Mouse (Mus musculus) stomach, postnatal 0 days (tissue): ENCODE data around the gene Rftn1. TPM values are rescaled to one million over a fixed set of nuclear protein-coding genes. Genes with fewer than 3 reads are reported as not detected.

ENCODE experiments used
- ATAC-seq: fragments of 200-750 bp; cut with Nextera tagmentation; 2 replicates; pipeline ENCODE4 v1.8.0; 2017; ENCODE audit not compliant: low FRiP score, low TSS enrichment
- DNase-seq: peaks from one replicate; pipeline ENCODE4 v3.0.0-alpha.2; 2016; ENCODE audit warnings: low spot score
- H3K27ac ChIP-seq: fragments of 300-500 bp; sonication (generic); replicated peaks from 2 replicates; pipeline ENCODE4 v1.5.1; 2014; ENCODE audit warnings: mild to moderate bottlenecking, control low read depth
- H3K27me3 ChIP-seq: fragments of 300-500 bp; sonication (generic); 2 replicates; pipeline ENCODE4 v1.6.1; 2014; ENCODE audit warnings: low read length; ENCODE audit not compliant: control insufficient read depth, insufficient read depth
- H3K36me3 ChIP-seq: fragments of 300-500 bp; sonication (generic); 2 replicates; pipeline ENCODE4 v1.6.1; 2014; ENCODE audit warnings: low read length, mixed read lengths; ENCODE audit not compliant: control insufficient read depth, insufficient read depth
- H3K4me1 ChIP-seq: fragments of 300-500 bp; sonication (generic); replicated peaks from 2 replicates; pipeline ENCODE4 v1.6.1; 2014; ENCODE audit warnings: antibody characterized with exemption; ENCODE audit not compliant: control insufficient read depth, insufficient read depth
- H3K4me2 ChIP-seq: fragments of 300-500 bp; sonication (generic); replicated peaks from 2 replicates; pipeline ENCODE4 v1.6.1; 2014; ENCODE audit warnings: low read depth, mild to moderate bottlenecking, control low read depth, moderate library complexity
- H3K4me3 ChIP-seq: fragments of 300-500 bp; sonication (generic); 2 replicates; pipeline ENCODE4 v1.5.1; 2014; ENCODE audit warnings: low read depth, low read length, control low read depth
- H3K9ac ChIP-seq: fragments of 300-500 bp; sonication (generic); 2 replicates; pipeline ENCODE4 v1.6.1; 2014; ENCODE audit warnings: mild to moderate bottlenecking, low read length, control low read depth, mixed read lengths
- H3K9me3 ChIP-seq: fragments of 300-500 bp; sonication (generic); 2 replicates; pipeline ENCODE4 v1.6.1; 2016; ENCODE audit warnings: low read length; ENCODE audit not compliant: control insufficient read depth
- CTCF ChIP-seq: IDR thresholded peaks from 2 replicates; pipeline ENCODE4 v1.5.1; 2016; ENCODE audit warnings: antibody characterized with exemption, low read depth, mild to moderate bottlenecking, moderate library complexity
- EP300 ChIP-seq: optimal IDR thresholded peaks from 2 replicates; pipeline ENCODE3; 2016; ENCODE audit warnings: antibody characterized with exemption
- WGBS: fragments of 180-500 bp; shearing (Covaris S2); extraction: QIAGEN DNeasy Blood & Tissue Kit; methylation state at CpG from one replicate; pipeline ENCODE4 v1.1.7; 2014; 5-methylcytosine and 5-hydroxymethylcytosine counted together
- polyA plus RNA-seq: library from polyadenylated mRNA; unstranded; fragments of >200 nt; fragmentation: Nextera tagmentation; extraction: Ambion mirVana; gene quantifications from 2 replicates; pipeline ENCODE4 v1.2.1, GENCODE M21; 2015

The Rftn1 gene
- polyA plus RNA-seq, 1 experiment from 2014 or later: 7.1 TPM

DNA sequence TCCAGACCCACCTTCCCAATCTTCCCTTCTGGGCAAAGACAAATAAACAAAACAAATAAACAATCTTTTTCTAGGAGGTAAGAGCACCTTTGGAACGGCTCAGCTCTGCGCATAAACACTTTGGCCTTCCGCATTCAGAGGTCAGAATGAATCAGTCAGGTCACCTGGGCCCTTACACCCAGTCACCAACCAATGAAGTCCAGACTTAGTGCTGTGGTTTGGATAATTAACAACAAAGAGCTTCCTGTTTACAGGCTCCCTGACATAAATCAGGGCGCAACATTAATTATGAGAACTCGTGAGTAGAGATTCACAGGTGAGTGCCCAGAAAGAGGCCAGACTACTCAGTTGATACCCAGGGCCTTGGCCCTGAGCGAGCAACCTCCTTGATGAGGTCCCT is 194.4 kb downstream of the Rftn1 start:
- Histone ChIP-seq H3K4me1 (no peaks in the 10 kb centered on the region), H3K9me3 (no peaks in the 10 kb centered on the region), H3K27ac (no peak overlapping the region), H3K9ac (no peak overlapping the region), H3K4me2 (no peak overlapping the region), H3K36me3 (no peaks in the 10 kb centered on the region), H3K27me3 (no peaks in the 10 kb centered on the region), H3K4me3 (no peak overlapping the region)
- ATAC-seq (peak; percentile 64), DNase-seq (no peak)
- 76% methylated on average over 6 of the region's 6 CpGs for WGBS
- no peak for TF ChIP-seq CTCF
- TF ChIP-seq EP300: no peak

DNA sequence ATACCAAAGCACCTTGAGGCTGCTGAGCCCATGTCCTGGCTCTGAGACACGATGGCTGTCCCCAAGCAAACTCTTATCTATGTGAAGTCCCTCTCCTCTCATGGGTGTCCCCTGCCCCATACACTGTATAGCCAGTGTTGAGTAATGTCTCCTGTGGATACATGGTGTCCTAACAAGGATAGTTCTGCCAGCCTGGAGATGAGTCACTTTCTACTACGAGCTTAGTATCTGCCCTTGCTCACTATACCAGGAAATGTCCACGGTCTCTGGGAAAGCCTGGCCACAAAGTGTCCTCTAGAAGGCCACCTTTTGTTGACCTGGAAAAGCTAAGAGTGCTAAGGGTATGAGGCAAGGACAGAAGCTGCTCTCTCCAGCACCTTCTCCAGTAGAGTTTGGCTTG is 195.2 kb downstream of the Rftn1 start:
- no peaks in the 10 kb centered on the region for H3K27me3 ChIP-seq
- no peak overlapping the region for H3K27ac ChIP-seq
- no peaks in the 10 kb centered on the region for H3K9me3 ChIP-seq
- no peak for TF ChIP-seq EP300
- no peak for TF ChIP-seq CTCF
- ATAC-seq (peak; percentile 53), DNase-seq (no peak)
- no peak overlapping the region for H3K4me2 ChIP-seq
- H3K9ac ChIP-seq: no peak overlapping the region
- H3K36me3 ChIP-seq: no peaks in the 10 kb centered on the region
- 87% methylated on average over 3 of the region's 3 CpGs for WGBS
- H3K4me1 ChIP-seq: no peaks in the 10 kb centered on the region
- no peak overlapping the region for H3K4me3 ChIP-seq

DNA sequence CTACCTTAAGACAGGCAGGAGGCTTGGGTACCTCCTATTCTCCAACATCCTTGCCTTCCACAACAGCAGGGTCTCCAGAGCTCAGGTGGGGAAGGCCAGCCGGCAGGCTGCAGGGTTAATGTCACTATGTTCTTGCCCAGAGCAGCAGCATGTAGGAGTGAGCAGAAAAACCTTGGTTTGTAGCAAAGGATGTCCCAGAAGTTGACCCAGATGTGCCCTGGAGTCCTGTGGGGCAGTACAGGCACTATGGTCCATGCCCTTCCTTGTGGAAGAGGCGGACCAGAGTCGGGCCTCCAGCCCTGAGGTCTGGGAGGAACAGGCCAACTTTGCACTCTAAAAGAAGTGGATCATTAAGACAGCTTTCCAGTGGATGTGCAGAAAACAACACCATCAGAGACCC is 196.8 kb downstream of the Rftn1 start:
- TF ChIP-seq EP300 (no peak), CTCF (no peak)
- no peaks in the 10 kb centered on the region for H3K9me3 ChIP-seq
- H3K36me3 ChIP-seq: no peaks in the 10 kb centered on the region
- no peak overlapping the region for H3K4me2 ChIP-seq
- no peaks in the 10 kb centered on the region for H3K4me1 ChIP-seq
- no peak overlapping the region for H3K9ac ChIP-seq
- DNase-seq (no peak), ATAC-seq (no peak)
- H3K27ac ChIP-seq: no peak overlapping the region
- 84% methylated on average over 3 of the region's 3 CpGs for WGBS
- H3K27me3 ChIP-seq: no peaks in the 10 kb centered on the region
- H3K4me3 ChIP-seq: no peak overlapping the region

DNA sequence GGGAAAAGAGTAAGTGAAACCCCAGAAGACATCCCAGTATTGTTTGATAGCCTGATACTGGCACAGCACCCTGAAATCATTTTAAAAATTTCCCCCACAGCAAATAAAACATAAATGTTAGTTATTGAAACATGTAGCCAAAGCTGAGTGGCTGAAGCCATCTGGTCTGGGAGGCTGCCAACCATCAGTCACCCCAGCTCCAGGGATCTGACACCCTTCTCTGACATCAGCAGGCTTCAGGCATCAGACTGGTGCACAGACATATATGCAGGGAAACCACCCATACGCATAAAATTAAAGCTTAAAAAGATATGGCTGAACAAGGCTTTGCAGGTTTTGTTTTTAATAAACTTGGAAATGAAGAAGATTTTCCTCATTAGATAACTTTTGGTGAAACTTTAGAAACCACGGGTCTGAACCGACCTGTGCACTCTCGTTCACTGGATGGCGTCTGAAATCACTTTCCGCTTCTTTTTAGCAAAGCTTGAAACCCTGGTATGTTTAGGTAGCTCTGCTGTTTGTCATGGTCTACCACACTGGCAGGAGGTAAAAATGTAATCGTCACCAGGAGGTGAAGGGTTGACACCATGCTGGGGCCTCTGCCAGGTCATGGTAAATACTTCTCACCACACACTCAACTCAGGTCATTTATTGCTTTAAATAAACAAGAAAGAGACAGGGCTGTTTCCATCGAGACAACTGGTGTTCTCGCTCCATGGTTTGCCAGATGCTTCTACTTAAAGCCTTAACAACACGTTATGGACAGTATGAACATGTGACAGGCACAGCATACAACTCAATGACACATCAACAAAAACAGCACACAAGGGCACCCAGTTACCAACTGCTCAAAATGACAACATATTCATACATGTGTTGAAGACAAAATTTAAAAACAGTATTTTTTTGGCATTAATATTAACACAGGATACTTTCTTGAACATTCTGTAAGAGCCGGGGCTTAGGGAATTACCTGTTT is 197.6 kb downstream of the Rftn1 start:
- no peaks in the 10 kb centered on the region for H3K27me3 ChIP-seq
- no peak overlapping the region for H3K9ac ChIP-seq
- no peak overlapping the region for H3K27ac ChIP-seq
- H3K4me3 ChIP-seq: no peak overlapping the region
- 56% methylated on average over 11 of the region's 11 CpGs for WGBS
- H3K36me3 ChIP-seq: no peaks in the 10 kb centered on the region
- H3K4me2 ChIP-seq: no peak overlapping the region
- no peaks in the 10 kb centered on the region for H3K4me1 ChIP-seq
- H3K9me3 ChIP-seq: no peaks in the 10 kb centered on the region
- DNase-seq (no peak), ATAC-seq (no peak)
- TF ChIP-seq CTCF: no peak
- no peak for TF ChIP-seq EP300

DNA sequence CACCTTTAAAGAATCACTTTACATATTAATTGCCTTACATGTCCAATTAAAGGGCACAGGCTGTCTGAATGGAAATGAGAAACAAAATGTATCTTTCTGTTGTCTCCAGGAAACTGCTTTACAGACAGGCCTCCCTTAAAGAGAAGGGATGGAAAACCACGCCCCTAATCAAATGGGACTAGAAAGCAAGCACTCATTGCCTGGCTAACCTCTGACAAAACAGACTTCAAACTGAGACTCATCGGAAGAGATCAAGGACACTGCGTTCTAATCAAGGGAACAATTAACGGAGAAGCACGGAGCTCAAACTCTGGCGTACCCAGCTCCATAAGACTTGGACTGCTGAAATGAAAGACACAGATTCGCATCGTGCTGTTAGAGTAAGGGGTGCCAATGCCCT is 200.9 kb downstream of the Rftn1 start:
- DNase-seq: no peak
- Histone ChIP-seq H3K36me3 (no peaks in the 10 kb centered on the region), H3K4me3 (no peak overlapping the region), H3K4me1 (no peaks in the 10 kb centered on the region), H3K9me3 (no peaks in the 10 kb centered on the region), H3K27me3 (no peaks in the 10 kb centered on the region), H3K4me2 (no peak overlapping the region), H3K9ac (no peak overlapping the region), H3K27ac (no peak overlapping the region)
- TF ChIP-seq CTCF: no peak
- no peak for TF ChIP-seq EP300
- no peak for ATAC-seq
- 90% methylated on average over 8 of the region's 8 CpGs for WGBS

DNA sequence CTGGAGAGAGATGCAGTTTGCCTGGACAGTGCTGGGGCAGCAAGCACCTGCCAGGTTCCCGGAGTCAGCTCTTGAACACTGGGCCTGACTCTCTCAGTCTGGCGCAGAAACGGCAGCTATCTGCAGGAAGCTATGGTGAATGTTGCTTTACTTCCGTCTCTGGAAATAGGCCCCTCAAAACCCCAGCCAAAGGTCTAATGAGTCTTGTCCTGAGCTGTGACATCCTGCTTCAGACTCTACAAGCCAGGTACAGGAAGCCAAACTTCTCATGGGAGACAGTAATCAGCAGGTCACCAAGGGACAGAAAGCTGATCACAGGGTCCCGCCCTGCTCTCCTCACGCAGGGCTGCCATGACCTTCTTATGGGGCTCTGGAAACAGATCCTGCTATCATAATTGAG is 203.4 kb downstream of the Rftn1 start:
- no peak for ATAC-seq
- no peaks in the 10 kb centered on the region for H3K36me3 ChIP-seq
- no peak overlapping the region for H3K27ac ChIP-seq
- no peak overlapping the region for H3K9ac ChIP-seq
- 88% methylated on average over 6 of the region's 6 CpGs for WGBS
- no peaks in the 10 kb centered on the region for H3K9me3 ChIP-seq
- no peaks in the 10 kb centered on the region for H3K27me3 ChIP-seq
- no peak for DNase-seq
- TF ChIP-seq EP300 (no peak), CTCF (no peak)
- H3K4me2 ChIP-seq: no peak overlapping the region
- no peak overlapping the region for H3K4me3 ChIP-seq
- H3K4me1 ChIP-seq: no peaks in the 10 kb centered on the region
